Comparison of ENCODE assay signal across 10 mouse cellular contexts in the genomic region with DNA sequence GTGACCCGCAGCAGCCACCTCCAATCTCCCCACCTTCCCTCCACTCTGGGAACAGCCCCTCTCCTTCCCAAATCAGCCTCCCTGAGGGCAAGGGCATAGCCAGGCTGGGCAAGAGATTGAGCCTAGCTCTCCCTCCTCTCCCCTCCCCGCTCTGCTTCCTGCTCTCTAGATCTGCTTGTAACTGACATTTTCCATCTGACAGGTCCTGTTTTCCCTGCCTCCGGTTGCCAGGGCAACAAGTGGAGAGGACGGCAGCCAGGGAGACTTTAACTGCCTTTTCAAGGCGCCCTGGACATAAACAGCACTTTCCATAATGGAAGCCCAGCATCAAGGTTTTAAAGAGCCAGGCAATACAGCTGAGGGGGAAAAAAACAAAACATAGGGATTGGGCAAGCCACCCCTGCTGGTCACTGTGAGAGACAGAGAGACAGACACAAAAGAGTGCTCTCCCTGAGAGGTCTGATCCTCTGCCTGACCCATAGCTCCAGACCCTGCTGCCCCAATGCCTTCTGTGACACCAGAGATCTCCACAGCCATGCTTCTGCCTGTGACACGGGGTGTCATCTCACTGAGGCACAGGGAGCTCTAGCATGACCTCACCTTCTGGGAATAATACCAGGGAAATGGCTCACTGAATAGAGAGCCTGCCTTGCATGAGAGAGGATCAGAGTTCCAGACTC. TPM values are rescaled to one million over a fixed set of nuclear protein-coding genes. Genes with fewer than 3 reads are reported as not detected.
DNase-seq lines count a peak whose midpoint lies in the region; ATAC-seq and TF ChIP-seq lines count a peak whose summit lies in the region.
"Had no signal": no experiment of that assay in that cellular context is flagged by ENCODE, and none has a peak within 500 bp of the region (broad histone marks: within the 10 kb centered on the region; RNA-seq: fewer than 3 reads in every experiment).

No protein-coding gene starts in this region.

- peak overlapping the region; percentile 79 for H3K27ac ChIP-seq in layer of hippocampus, adult 2 months
- H3K27ac ChIP-seq in embryonic facial prominence, embryonic 11.5 days (replicated peaks; ENCODE audit: low read depth, low read length), result 0 out of 2 replicates have a peak overlapping the region, but pooled peaks have one; percentile 20
- peak overlapping the region; percentile 69 for H3K27ac ChIP-seq in hindbrain, embryonic 11.5 days (ENCODE audit: low read depth, low read length)
- H3K27ac ChIP-seq in limb, embryonic 10.5 days, result peak overlapping the region; percentile 64; the same call in 1 of the 2 replicates
- H3K27ac ChIP-seq in neural tube, embryonic 13.5 days (replicated peaks), result peak overlapping the region; percentile 80
- H3K27ac ChIP-seq: heart, embryonic 13.5 days had no signal

- no peak; the same call in 1 of the 2 replicates for ATAC-seq in embryonic facial prominence, embryonic 11.5 days (replicated peaks; ENCODE audit: insufficient number of reproducible peaks, low FRiP score, low TSS enrichment, low read depth)
- peak; percentile 75 for ATAC-seq in hindbrain, embryonic 11.5 days (ENCODE audit: low FRiP score)
- ATAC-seq in neural tube, embryonic 13.5 days (ENCODE audit: low read depth), result peak; percentile 68
- ATAC-seq: Patski had no signal

- no peaks in the 10 kb centered on the region for H3K27me3 ChIP-seq in embryonic facial prominence, embryonic 11.5 days (ENCODE audit: control insufficient read depth, insufficient read depth, low read length)
- H3K27me3 ChIP-seq in hindbrain, embryonic 11.5 days (ENCODE audit: control insufficient read depth, insufficient read depth, low read length), result peaks cover 2% of the 10 kb centered on the region; the same call in 1 of the 2 replicates
- peaks cover 15% of the 10 kb centered on the region; the same call in 1 of the 2 replicates for H3K27me3 ChIP-seq in limb, embryonic 10.5 days (ENCODE audit: low read depth, poor library complexity, severe bottlenecking)
- H3K27me3 ChIP-seq in neural tube, embryonic 13.5 days, result 0 out of 2 replicates have a peak, but pooled peaks cover 11% of the 10 kb centered on the region

- H3K4me3 ChIP-seq in layer of hippocampus, adult 2 months, result no peak overlapping the region
- H3K4me3 ChIP-seq in embryonic facial prominence, embryonic 11.5 days (ENCODE audit: low read depth, low read length), result no peak overlapping the region
- no peak overlapping the region for H3K4me3 ChIP-seq in hindbrain, embryonic 11.5 days (ENCODE audit: low read depth, low read length)
- H3K4me3 ChIP-seq in limb, embryonic 10.5 days, result no peak overlapping the region
- no peak overlapping the region for H3K4me3 ChIP-seq in neural tube, embryonic 13.5 days
- H3K4me3 ChIP-seq: heart, embryonic 13.5 days had no signal

- H3K9ac ChIP-seq in embryonic facial prominence, embryonic 11.5 days (replicated peaks; ENCODE audit: low read length), result no peak overlapping the region
- no peak overlapping the region for H3K9ac ChIP-seq in hindbrain, embryonic 11.5 days (ENCODE audit: low read depth, low read length)
- peak overlapping the region; percentile 35; the same call in 1 of the 2 replicates for H3K9ac ChIP-seq in neural tube, embryonic 13.5 days
- H3K9ac ChIP-seq: heart, embryonic 13.5 days had no signal

- H3K4me1 ChIP-seq in embryonic facial prominence, embryonic 11.5 days (ENCODE audit: control insufficient read depth, insufficient read depth, low read length), result peaks cover 8% of the 10 kb centered on the region
- peaks cover 11% of the 10 kb centered on the region for H3K4me1 ChIP-seq in hindbrain, embryonic 11.5 days (replicated peaks; ENCODE audit: control insufficient read depth, insufficient read depth, low read length)
- peaks cover 40% of the 10 kb centered on the region for H3K4me1 ChIP-seq in limb, embryonic 10.5 days
- H3K4me1 ChIP-seq in neural tube, embryonic 13.5 days (replicated peaks), result peaks cover 39% of the 10 kb centered on the region

- H3K9me3 ChIP-seq in embryonic facial prominence, embryonic 11.5 days (replicated peaks; ENCODE audit: control insufficient read depth, low read length), result no peaks in the 10 kb centered on the region
- H3K9me3 ChIP-seq in hindbrain, embryonic 11.5 days (ENCODE audit: control insufficient read depth, low read length), result no peaks in the 10 kb centered on the region
- H3K9me3 ChIP-seq in limb, embryonic 10.5 days (replicated peaks), result no peaks in the 10 kb centered on the region
- no peaks in the 10 kb centered on the region for H3K9me3 ChIP-seq in neural tube, embryonic 13.5 days
- H3K9me3 ChIP-seq: heart, embryonic 13.5 days had no signal

- H3K4me2 ChIP-seq in embryonic facial prominence, embryonic 11.5 days (ENCODE audit: low read depth, low read length), result no peak overlapping the region
- no peak overlapping the region for H3K4me2 ChIP-seq in hindbrain, embryonic 11.5 days (replicated peaks; ENCODE audit: low read depth, low read length)
- no peak overlapping the region for H3K4me2 ChIP-seq in neural tube, embryonic 13.5 days
- H3K4me2 ChIP-seq: heart, embryonic 13.5 days had no signal

- DNase-seq in layer of hippocampus, adult 2 months (ENCODE audit: low spot score in 2 of 2), result peak; percentile 48 to 66
- no peak for DNase-seq in layer of hippocampus, adult 9-10 months (ENCODE audit: low spot score)
- DNase-seq in embryonic facial prominence, embryonic 11.5 days (ENCODE audit: low spot score), result peak; percentile 83
- DNase-seq in hindbrain, embryonic 11.5 days (ENCODE audit: low spot score), result peak; percentile 76
- peak; percentile 71 for DNase-seq in limb, embryonic 10.5 days (ENCODE audit: low spot score)
- no peak for DNase-seq in c-Kit-positive CD71-positive TER-119-positive erythroid progenitor cells, embryonic 14.5 days (ENCODE audit: low spot score)
- DNase-seq in ovary, postnatal 10 days (ENCODE audit: low spot score), result no peak

- TF ChIP-seq CTCF in layer of hippocampus, adult 2 months (conservative IDR thresholded peaks at IDR 0.05), result peak; percentile 37

- no peaks in the 10 kb centered on the region for H3K36me3 ChIP-seq in embryonic facial prominence, embryonic 11.5 days (replicated peaks; ENCODE audit: control insufficient read depth, insufficient read depth, low read depth, low read length)
- no peaks in the 10 kb centered on the region for H3K36me3 ChIP-seq in hindbrain, embryonic 11.5 days (ENCODE audit: control insufficient read depth, insufficient read depth, low read length)
- H3K36me3 ChIP-seq in limb, embryonic 10.5 days, result no peaks in the 10 kb centered on the region
- no peaks in the 10 kb centered on the region for H3K36me3 ChIP-seq in neural tube, embryonic 13.5 days
- H3K36me3 ChIP-seq: heart, embryonic 13.5 days had no signal

- 6% methylated on average over 6 of the region's 6 CpGs for WGBS in embryonic facial prominence, embryonic 11.5 days
- WGBS in hindbrain, embryonic 11.5 days, result 8% methylated on average over 6 of the region's 6 CpGs
- WGBS in limb, embryonic 10.5 days, result 7% methylated on average over 6 of the region's 6 CpGs
- 7% methylated on average over 6 of the region's 6 CpGs for WGBS in neural tube, embryonic 13.5 days

RNA-seq across cellular contexts. Expression of a gene that starts 57.2 kb away (rescaled TPM):
- under 1 TPM; 0.20 to 0.26 TPM for total RNA-seq in layer of hippocampus, adult 2 months (2021)
- 0.17 and 0.18 TPM in 2 replicates for polyA plus RNA-seq in embryonic facial prominence, embryonic 11.5 days (2014; fragmentation: Nextera tagmentation; extraction: Ambion mirVana)
- not detected in 2 replicates for polyA plus RNA-seq in hindbrain, embryonic 11.5 days (2014; fragmentation: Nextera tagmentation; extraction: Ambion mirVana)
- polyA plus RNA-seq in limb, embryonic 10.5 days (2016; fragmentation: Nextera tagmentation; extraction: Ambion mirVana), result not detected in 2 replicates
- not detected in 2 replicates for polyA plus RNA-seq in neural tube, embryonic 13.5 days (2015; fragmentation: Nextera tagmentation; extraction: Ambion mirVana)
- polyA plus RNA-seq: heart, embryonic 13.5 days had no signal

Comparison
In these comparisons a context has a peak if more than half of its experiments do, and no peak if none do; other contexts are left out.
1. DNase-seq: peak in layer of hippocampus, adult 2 months (2 of 2), embryonic facial prominence, embryonic 11.5 days (single experiment), hindbrain, embryonic 11.5 days (single experiment) and limb, embryonic 10.5 days (single experiment); none in layer of hippocampus, adult 9-10 months (single experiment), c-Kit-positive CD71-positive TER-119-positive erythroid progenitor cells, embryonic 14.5 days (single experiment) and ovary, postnatal 10 days (single experiment).
2. H3K27ac ChIP-seq: peak in every context shown above with its lines; median percentile 80 in neural tube, embryonic 13.5 days; 79 in layer of hippocampus, adult 2 months; 69 in hindbrain, embryonic 11.5 days; 64 in limb, embryonic 10.5 days; 20 in embryonic facial prominence, embryonic 11.5 days.